Mouse (Mus musculus) kidney, embryonic 14.5 days (tissue): ENCODE measurements around the gene Robo1. TPM values are rescaled to one million over a fixed set of nuclear protein-coding genes. Genes with fewer than 3 reads are reported as not detected.

Source experiments
- ATAC-seq: fragments of 200-750 bp; cut with Nextera tagmentation; 2 replicates; pipeline ENCODE4 v1.8.0; 2017; ENCODE audit warnings: moderate number of reproducible peaks, mild to moderate bottlenecking, moderate TSS enrichment, moderate library complexity; ENCODE audit not compliant: low FRiP score, low TSS enrichment
- H3K27ac ChIP-seq: fragments of 300-500 bp; sonication (generic); 2 replicates; pipeline ENCODE4 v1.5.1; 2014; ENCODE audit warnings: low read depth, mild to moderate bottlenecking, low read length, moderate library complexity, mixed read lengths
- H3K27me3 ChIP-seq: fragments of 300-500 bp; sonication (generic); 2 replicates; pipeline ENCODE4 v1.6.1; 2014; ENCODE audit warnings: mild to moderate bottlenecking, low read length; ENCODE audit not compliant: control insufficient read depth, insufficient read depth
- H3K36me3 ChIP-seq: fragments of 300-500 bp; sonication (generic); 2 replicates; pipeline ENCODE4 v1.6.1; 2014; ENCODE audit warnings: low read length, mixed read lengths; ENCODE audit not compliant: control insufficient read depth, insufficient read depth
- H3K4me1 ChIP-seq: fragments of 300-500 bp; sonication (generic); 2 replicates; pipeline ENCODE4 v1.6.1; 2014; ENCODE audit warnings: low read length, mixed read lengths; ENCODE audit not compliant: control insufficient read depth, insufficient read depth
- H3K4me2 ChIP-seq: fragments of 300-500 bp; sonication (generic); replicated peaks from 2 replicates; pipeline ENCODE4 v1.6.1; 2014; ENCODE audit warnings: low read depth, mild to moderate bottlenecking, low read length
- H3K4me3 ChIP-seq: fragments of 300-500 bp; sonication (generic); 2 replicates; pipeline ENCODE4 v1.5.1; 2014; ENCODE audit warnings: mild to moderate bottlenecking, low read length
- H3K9ac ChIP-seq: fragments of 300-500 bp; sonication (generic); 2 replicates; pipeline ENCODE4 v1.6.1; 2014; ENCODE audit warnings: low read depth, mild to moderate bottlenecking, low read length, moderate library complexity
- H3K9me3 ChIP-seq: fragments of 300-500 bp; sonication (generic); 2 replicates; pipeline ENCODE4 v1.6.1; 2016; ENCODE audit warnings: low read length; ENCODE audit not compliant: control insufficient read depth
- WGBS: fragments of 180-500 bp; shearing (Covaris S2); extraction: QIAGEN DNeasy Blood & Tissue Kit; methylation state at CpG from one replicate; pipeline ENCODE4 v1.1.7; 2014; 5-methylcytosine and 5-hydroxymethylcytosine counted together
- polyA plus RNA-seq: library from polyadenylated mRNA; unstranded; fragments of >200 nt; fragmentation: Nextera tagmentation; extraction: Ambion mirVana; gene quantifications from 2 replicates; pipeline ENCODE4 v1.2.1, GENCODE M21; 2014

The Robo1 gene
- polyA plus RNA-seq, 1 experiment from 2014 or later, result 38.7 TPM

DNA sequence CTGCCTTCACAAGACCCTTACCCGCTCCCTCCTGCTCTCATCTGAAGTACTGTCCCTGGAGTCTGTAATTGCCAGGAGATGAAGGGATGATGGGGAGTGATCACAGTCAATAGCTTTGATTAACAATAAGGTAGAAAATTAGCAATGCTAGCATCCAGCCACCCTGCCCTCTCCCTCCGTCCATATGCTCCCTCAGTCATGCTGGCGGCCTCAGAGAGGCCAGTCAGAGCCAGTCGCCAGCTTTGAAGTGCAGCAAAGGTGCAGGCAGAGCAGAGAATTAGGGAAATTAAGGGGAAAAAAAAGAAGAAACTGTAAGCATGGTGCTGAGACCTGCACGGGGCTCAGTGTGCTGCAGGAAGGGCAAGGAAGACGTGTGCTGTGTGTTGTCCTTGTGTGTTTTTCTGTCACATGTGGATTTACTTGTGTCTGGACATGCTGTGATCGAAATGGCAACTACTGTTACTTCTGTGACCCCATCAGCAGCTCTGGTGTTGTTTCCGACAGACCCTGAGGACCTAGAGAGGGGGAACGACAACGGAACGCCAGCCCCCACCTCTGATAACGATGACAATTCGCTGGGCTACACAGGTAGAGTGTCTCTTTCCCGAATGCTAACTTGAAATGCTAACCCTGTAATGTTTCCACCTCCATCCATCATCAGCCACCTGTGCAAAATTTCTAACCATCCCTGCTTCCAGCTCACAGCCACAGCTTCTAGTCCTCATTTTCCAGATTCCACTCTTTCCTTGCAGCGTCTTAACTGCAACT lies 255.3 kb downstream of the Robo1 start:
- H3K9me3 ChIP-seq, result no peaks in the 10 kb centered on the region
- H3K4me1 ChIP-seq, result no peaks in the 10 kb centered on the region
- no peak overlapping the region for H3K4me3 ChIP-seq
- 0 out of 2 replicates have a peak, but pooled peaks cover 3% of the 10 kb centered on the region for H3K27me3 ChIP-seq
- no peak overlapping the region for H3K9ac ChIP-seq
- 16% methylated on average over 15 of the region's 15 CpGs for WGBS
- H3K27ac ChIP-seq, result no peak overlapping the region
- no peaks in the 10 kb centered on the region for H3K36me3 ChIP-seq
- H3K4me2 ChIP-seq, result no peak overlapping the region
- ATAC-seq, result no peak

DNA sequence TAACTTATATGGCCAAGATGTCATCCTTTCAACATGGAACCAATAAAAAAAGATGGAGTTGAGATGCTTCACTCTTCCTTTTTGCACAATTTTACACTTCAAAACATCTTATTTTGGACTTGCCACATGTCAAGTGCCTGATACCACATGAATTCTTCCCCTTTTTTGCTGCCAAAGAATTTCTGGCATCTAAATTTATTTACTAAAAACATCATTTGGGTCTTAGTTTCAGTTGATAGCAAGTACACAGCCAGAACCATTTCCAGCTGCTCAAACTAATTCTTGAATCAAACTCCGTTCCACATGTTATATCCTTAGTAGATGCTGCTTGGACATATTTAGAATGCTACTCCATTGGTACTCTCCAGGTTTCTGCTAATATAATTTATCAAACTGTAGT lies 267.1 kb downstream of the Robo1 start:
- 94% methylated on average over 1 of the region's 1 CpGs for WGBS
- Histone ChIP-seq H3K36me3 (no peaks in the 10 kb centered on the region), H3K4me3 (no peak overlapping the region), H3K9ac (no peak overlapping the region), H3K4me1 (no peaks in the 10 kb centered on the region), H3K27me3 (no peaks in the 10 kb centered on the region), H3K9me3 (no peaks in the 10 kb centered on the region), H3K4me2 (no peak overlapping the region), H3K27ac (no peak overlapping the region)
- no peak for ATAC-seq

DNA sequence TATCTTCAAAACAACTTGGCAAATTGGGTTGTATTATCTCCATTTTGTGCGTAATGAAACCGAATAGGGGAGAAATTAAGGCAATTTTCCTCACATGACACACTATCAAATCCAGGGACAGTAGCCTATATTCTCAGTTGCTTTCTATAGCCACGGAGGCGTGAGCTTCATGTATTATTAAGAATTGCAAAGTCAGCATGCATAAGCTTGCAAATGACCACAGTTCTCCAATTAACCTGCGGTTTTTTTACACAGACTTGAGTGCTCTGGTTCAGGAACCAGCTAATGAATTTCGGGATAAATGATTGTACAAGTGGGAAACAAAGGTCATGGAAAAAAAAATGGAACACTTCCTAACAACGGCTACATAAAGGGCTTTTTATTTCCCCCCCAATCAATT lies 268.9 kb downstream of the Robo1 start:
- H3K27me3 ChIP-seq, result no peaks in the 10 kb centered on the region
- no peaks in the 10 kb centered on the region for H3K36me3 ChIP-seq
- H3K4me2 ChIP-seq, result no peak overlapping the region
- 77% methylated on average over 7 of the region's 7 CpGs for WGBS
- no peaks in the 10 kb centered on the region for H3K9me3 ChIP-seq
- H3K27ac ChIP-seq, result no peak overlapping the region
- H3K9ac ChIP-seq, result no peak overlapping the region
- no peaks in the 10 kb centered on the region for H3K4me1 ChIP-seq
- no peak overlapping the region for H3K4me3 ChIP-seq
- ATAC-seq, result no peak

DNA sequence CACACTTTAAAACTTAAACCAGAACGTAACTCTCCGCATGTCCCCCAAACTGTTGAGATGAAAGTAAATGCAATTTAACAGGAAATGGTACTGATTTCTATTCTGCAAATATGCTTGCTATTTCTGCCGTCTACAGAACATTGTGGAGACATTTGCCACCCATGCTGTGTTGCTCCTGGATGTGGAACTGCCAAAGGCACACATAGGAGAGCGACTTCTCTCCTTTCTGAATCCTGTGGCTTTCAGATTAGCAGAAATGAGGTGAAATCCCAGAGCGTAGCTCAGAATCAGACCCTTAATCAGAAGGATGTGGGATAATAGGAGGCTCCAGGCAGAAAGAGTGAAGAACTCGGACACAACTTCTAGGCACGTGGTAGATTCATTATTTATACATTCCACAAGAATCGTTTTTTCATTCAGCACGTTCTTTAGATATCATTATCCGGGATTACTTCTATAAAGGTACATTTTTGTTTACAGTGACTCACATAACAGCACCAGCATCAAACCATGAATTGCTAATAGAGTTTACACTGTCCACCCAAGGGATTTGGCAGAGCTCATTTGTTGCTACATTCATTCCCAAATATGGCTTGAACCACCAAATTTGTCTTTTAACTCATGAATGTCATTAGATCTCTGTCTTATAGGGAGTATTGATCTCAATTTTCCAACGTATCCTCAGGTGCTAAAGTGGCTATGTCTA lies 276.5 kb downstream of the Robo1 start:
- no peak overlapping the region for H3K27ac ChIP-seq
- WGBS, result 91% methylated on average over 11 of the region's 11 CpGs
- ATAC-seq, result no peak
- no peaks in the 10 kb centered on the region for H3K27me3 ChIP-seq
- no peaks in the 10 kb centered on the region for H3K36me3 ChIP-seq
- H3K9me3 ChIP-seq, result no peaks in the 10 kb centered on the region
- H3K4me3 ChIP-seq, result no peak overlapping the region
- H3K4me1 ChIP-seq, result no peaks in the 10 kb centered on the region
- H3K4me2 ChIP-seq, result no peak overlapping the region
- H3K9ac ChIP-seq, result no peak overlapping the region

DNA sequence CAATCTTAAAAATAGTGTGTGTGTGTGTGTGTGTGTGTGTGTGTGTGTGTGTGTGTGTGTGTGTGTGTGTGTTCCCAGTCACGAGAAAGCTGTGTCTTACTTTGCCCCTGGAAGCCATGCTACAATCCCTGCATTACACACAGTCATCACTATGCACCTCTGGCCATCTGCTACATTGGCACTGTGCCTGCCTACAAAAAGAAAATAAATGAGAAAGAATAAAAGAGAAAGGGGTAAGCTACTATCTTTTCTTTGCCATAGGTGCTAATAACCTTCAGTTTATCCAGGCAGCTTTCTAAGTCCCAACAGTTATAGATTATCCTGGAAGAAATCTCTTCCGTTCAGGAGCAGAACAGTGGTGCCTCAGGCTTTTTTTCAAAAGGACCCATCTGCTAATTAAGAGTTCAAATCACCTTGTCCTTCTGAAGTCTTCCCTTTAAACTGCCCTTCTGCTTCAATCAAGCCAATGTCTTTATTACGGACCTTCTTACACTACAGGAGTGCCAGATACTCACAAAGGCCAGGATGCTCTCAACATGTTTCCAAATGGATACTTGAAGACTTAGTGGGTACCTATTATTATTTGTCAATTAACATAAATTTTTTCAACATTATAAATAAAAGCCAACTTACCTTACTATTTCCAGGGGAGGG lies 277.2 kb downstream of the Robo1 start:
- WGBS, result 67% methylated on average over 3 of the region's 3 CpGs
- Histone ChIP-seq H3K27ac (no peak overlapping the region), H3K4me3 (no peak overlapping the region), H3K36me3 (no peaks in the 10 kb centered on the region), H3K9me3 (no peaks in the 10 kb centered on the region), H3K9ac (no peak overlapping the region), H3K27me3 (no peaks in the 10 kb centered on the region), H3K4me2 (no peak overlapping the region), H3K4me1 (no peaks in the 10 kb centered on the region)
- ATAC-seq, result no peak

DNA sequence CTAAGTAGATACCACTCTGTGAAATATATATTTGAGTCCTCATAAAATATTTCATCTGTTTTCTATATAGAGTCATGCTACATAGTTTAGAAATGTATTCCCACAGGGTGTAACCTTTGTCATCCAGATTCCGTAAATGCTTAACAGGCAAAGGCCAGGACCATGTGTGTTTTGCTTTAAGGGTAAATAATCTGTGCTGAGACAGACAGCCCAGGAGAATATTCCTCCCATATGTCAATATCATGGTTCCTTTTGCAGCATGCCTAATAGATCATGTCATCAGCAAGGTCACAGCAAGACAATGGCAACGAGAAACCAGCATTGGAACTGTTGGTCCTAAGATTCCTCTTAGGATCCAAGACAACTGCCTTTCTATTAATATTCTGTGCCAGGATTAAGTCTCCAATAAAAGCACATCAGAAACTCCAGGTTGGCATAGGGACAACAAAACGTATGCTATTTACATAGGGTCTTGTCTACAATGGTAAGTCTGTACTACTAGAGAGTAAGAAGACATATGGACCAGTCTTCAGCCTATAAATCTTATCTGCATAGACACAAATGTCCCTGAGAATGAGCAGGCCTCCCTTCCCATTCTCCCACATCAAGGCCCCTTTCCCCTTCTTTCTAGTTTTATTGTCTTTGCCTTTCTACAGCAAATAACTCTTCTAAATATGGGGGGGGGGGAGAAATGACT lies 279.4 kb downstream of the Robo1 start:
- WGBS, result 61% methylated on average over 3 of the region's 3 CpGs
- H3K27me3 ChIP-seq, result no peaks in the 10 kb centered on the region
- H3K36me3 ChIP-seq, result no peaks in the 10 kb centered on the region
- H3K27ac ChIP-seq, result no peak overlapping the region
- no peak for ATAC-seq
- H3K9ac ChIP-seq, result no peak overlapping the region
- H3K4me1 ChIP-seq, result no peaks in the 10 kb centered on the region
- no peaks in the 10 kb centered on the region for H3K9me3 ChIP-seq
- H3K4me2 ChIP-seq, result no peak overlapping the region
- H3K4me3 ChIP-seq, result no peak overlapping the region

DNA sequence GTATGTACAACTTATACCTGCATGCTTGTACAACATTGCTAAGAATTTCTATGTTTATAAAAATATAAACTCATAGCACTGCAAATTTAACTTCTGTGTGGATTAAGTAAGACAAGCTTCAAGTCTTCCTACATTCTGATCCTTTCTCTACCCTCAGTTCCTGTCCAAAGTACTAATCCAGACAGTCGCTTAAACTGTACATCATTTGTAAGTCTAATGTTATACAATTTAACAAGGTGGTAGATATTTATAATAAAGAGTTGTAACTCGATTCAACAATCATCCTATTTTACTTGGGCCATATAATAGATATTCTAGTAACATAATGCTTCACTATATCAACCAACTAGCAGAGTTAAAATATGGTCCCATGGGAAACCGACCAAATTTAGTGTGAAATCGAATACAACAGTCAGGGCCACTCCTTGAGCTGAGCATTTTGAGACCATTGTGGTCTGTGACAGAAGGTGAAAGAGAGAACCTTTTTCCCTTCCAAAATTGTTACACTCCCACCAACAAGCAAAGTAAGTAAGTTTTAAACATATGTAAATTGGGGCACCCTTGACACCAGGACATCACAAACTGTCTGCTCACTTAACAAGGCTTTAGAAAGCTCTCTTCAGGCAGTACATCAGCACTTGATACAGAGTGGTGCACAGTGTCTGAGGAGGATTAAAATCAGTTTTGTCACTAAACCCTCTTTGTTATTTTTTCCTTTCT lies 295.5 kb downstream of the Robo1 start:
- 73% methylated on average over 4 of the region's 4 CpGs for WGBS

DNA sequence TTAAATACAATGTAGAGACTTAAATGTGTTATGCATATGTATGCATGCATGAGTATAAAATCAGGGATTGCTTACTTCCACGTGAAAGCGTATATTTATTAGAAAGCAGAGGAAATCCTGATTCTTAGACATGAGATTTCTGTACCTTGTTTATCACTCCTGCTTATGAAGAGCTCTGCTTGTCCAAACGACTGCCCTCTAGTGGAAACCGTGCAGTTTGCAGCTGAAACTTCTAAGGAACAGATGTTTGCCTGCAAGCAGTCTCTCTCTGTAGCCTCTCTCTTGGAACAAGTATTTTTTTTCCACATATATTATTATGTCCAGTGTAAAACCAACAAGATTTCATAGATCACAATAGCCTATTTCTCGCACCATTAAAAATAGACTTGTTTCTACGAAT lies 297.0 kb downstream of the Robo1 start:
- Histone ChIP-seq H3K4me2 (no peak overlapping the region), H3K9me3 (no peaks in the 10 kb centered on the region), H3K27ac (no peak overlapping the region), H3K36me3 (no peaks in the 10 kb centered on the region), H3K9ac (no peak overlapping the region), H3K4me3 (no peak overlapping the region), H3K4me1 (no peaks in the 10 kb centered on the region), H3K27me3 (no peaks in the 10 kb centered on the region)
- 21% methylated on average over 6 of the region's 6 CpGs for WGBS
- no peak; the same call in 1 of the 2 replicates for ATAC-seq

More for the DNA sequence above, 295.5 kb downstream of the Robo1 start:
- no peaks in the 10 kb centered on the region for H3K9me3 ChIP-seq
- no peaks in the 10 kb centered on the region for H3K27me3 ChIP-seq
- no peaks in the 10 kb centered on the region for H3K36me3 ChIP-seq
- H3K9ac ChIP-seq, result no peak overlapping the region
- H3K4me1 ChIP-seq, result no peaks in the 10 kb centered on the region
- no peak overlapping the region for H3K4me3 ChIP-seq
- ATAC-seq, result no peak
- no peak overlapping the region for H3K27ac ChIP-seq
- no peak overlapping the region for H3K4me2 ChIP-seq
